Mouse (Mus musculus) embryonic facial prominence, embryonic 10.5 days (tissue): Measurements from ENCODE around the gene Lgr6. TPM values are rescaled to one million over a fixed set of nuclear protein-coding genes. Genes with fewer than 3 reads are reported as not detected.

Experiments
- DNase-seq: peaks from one replicate; pipeline ENCODE4 v3.0.0-alpha.2; 2017; ENCODE audit warnings: low spot score
- H3K27ac ChIP-seq: fragments of 300-500 bp; sonication (generic); replicated peaks from 2 replicates; pipeline ENCODE4 v1.5.1; 2016; ENCODE audit warnings: mild to moderate bottlenecking
- H3K27me3 ChIP-seq: fragments of 300-500 bp; sonication (generic); replicated peaks from 2 replicates; pipeline ENCODE4 v1.6.1; 2016; ENCODE audit warnings: low read depth, mild to moderate bottlenecking; ENCODE audit not compliant: poor library complexity, severe bottlenecking
- H3K36me3 ChIP-seq: fragments of 300-500 bp; sonication (generic); replicated peaks from 2 replicates; pipeline ENCODE4 v1.6.1; 2016; ENCODE audit warnings: mild to moderate bottlenecking, moderate library complexity
- H3K4me1 ChIP-seq: fragments of 300-500 bp; sonication (generic); 2 replicates; pipeline ENCODE4 v1.6.1; 2016
- H3K4me3 ChIP-seq: fragments of 300-500 bp; sonication (generic); 2 replicates; pipeline ENCODE4 v1.5.1; 2016; ENCODE audit warnings: mild to moderate bottlenecking, moderate library complexity
- H3K9me3 ChIP-seq: fragments of 300-500 bp; sonication (generic); 2 replicates; pipeline ENCODE4 v1.6.1; 2016; ENCODE audit warnings: mild to moderate bottlenecking
- WGBS: fragments of 180-500 bp; shearing (Covaris S2); methylation state at CpG from one replicate; pipeline ENCODE4 v1.1.7; 2016; 5-methylcytosine and 5-hydroxymethylcytosine counted together
- polyA plus RNA-seq: library from polyadenylated mRNA; unstranded; fragments of >200 nt; fragmentation: Nextera tagmentation; extraction: Ambion mirVana; gene quantifications from 2 replicates; pipeline ENCODE4 v1.2.1, GENCODE M21; 2016

The Lgr6 gene
- polyA plus RNA-seq, 1 experiment from 2014 or later: 1.1 TPM

DNA sequence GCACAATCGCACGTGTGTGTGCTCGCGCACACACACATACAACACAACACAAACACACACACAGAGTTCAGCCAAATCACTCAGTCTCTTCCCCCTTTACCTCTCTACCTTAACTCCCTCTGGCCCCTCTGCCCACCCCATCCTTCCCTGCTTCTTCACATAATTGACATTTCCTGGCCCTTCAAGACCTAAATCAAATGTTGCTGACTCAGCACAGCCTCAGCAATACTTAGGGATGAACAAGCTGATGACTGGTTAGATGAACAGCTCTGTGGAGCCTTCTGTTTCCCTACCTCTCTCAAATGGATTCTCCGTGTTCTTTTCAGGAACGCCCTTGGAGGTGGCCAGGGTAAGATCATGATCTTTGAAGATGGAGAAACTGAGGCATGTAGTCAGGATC lies 43.8 kb downstream of the Lgr6 start:
- H3K27me3 ChIP-seq: 0 out of 2 replicates have a peak, but pooled peaks cover 4% of the 10 kb centered on the region
- no peak overlapping the region for H3K4me3 ChIP-seq
- DNase-seq: no peak
- no peaks in the 10 kb centered on the region for H3K36me3 ChIP-seq
- no peak overlapping the region for H3K27ac ChIP-seq
- H3K9me3 ChIP-seq: no peaks in the 10 kb centered on the region
- WGBS: 89% methylated on average over 6 of the region's 6 CpGs
- H3K4me1 ChIP-seq: peaks cover 20% of the 10 kb centered on the region

DNA sequence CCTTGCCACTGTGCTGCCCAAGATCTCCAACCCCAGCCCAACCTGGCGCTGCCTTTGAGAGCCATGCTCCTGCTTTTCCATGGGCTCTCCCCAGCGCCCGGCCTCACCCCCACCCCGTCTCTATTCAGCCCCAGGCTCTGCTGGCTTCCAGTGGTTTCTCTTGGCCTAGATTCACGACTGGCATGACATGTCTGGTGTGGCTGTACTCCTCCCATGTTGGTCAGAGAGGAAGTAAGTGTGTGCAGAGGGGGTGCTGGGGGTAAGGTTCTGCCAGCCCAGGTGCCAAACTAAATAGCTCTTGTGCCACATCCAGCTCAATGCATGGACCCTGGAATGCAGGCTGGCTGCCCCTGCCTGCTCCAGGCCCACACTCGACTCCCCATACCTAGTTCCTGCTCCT lies 44.9 kb downstream of the Lgr6 start:
- Histone ChIP-seq H3K4me1 (peaks cover 20% of the 10 kb centered on the region), H3K27me3 (0 out of 2 replicates have a peak, but pooled peaks cover 4% of the 10 kb centered on the region), H3K36me3 (no peaks in the 10 kb centered on the region), H3K27ac (no peak overlapping the region), H3K9me3 (no peaks in the 10 kb centered on the region), H3K4me3 (no peak overlapping the region)
- DNase-seq: no peak
- WGBS: 81% methylated on average over 6 of the region's 6 CpGs

DNA sequence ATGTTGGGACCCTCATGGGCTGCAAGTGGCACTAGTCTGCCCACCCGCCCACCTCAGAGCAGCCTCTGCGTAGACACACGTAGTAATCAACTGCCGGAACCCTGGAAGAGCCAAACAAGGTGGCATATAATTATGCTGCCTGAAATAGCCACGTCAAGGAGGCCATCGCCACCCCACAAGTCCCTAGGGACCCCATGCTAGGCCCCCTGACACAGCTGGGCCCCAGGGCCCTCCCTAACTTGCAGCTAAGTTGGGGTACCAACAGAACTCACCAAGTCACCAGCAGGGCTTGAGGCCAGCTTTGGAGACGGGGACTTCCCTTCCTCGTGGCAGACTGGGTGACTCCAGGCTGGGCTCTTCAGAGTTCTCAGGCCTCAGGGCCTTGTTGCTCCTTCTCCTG lies 48.2 kb downstream of the Lgr6 start:
- peaks cover 26% of the 10 kb centered on the region for H3K4me1 ChIP-seq
- WGBS: 84% methylated on average over 8 of the region's 8 CpGs
- H3K27me3 ChIP-seq: 0 out of 2 replicates have a peak, but pooled peaks cover 4% of the 10 kb centered on the region
- no peaks in the 10 kb centered on the region for H3K36me3 ChIP-seq
- peak overlapping the region; percentile 49 for H3K27ac ChIP-seq
- H3K9me3 ChIP-seq: no peaks in the 10 kb centered on the region
- no peak for DNase-seq
- H3K4me3 ChIP-seq: no peak overlapping the region

DNA sequence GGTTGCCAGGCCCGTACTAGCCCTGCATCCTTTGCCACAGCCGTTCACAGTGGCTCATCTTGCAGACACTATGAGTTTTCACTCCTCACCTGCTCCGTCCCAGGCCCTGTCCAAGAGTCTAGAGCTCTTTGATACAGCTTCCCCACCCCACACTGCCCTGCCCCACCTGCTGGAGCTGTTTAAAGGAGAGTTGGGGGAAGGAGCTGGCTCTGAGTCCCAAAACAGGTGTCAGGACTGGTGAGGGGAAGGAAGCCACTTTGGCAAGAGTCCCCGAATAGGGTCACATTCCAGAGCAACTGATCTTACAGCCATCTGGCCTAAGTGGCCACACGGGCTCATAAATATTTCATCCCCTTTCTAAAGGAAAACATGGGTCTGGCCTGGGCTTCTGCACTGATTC lies 51.0 kb downstream of the Lgr6 start:
- H3K27ac ChIP-seq: no peak overlapping the region
- no peak for DNase-seq
- H3K4me1 ChIP-seq: peaks cover 33% of the 10 kb centered on the region
- no peak overlapping the region for H3K4me3 ChIP-seq
- no peaks in the 10 kb centered on the region for H3K36me3 ChIP-seq
- WGBS: 76% methylated on average over 5 of the region's 5 CpGs
- H3K9me3 ChIP-seq: no peaks in the 10 kb centered on the region
- H3K27me3 ChIP-seq: 0 out of 2 replicates have a peak, but pooled peaks cover 4% of the 10 kb centered on the region

DNA sequence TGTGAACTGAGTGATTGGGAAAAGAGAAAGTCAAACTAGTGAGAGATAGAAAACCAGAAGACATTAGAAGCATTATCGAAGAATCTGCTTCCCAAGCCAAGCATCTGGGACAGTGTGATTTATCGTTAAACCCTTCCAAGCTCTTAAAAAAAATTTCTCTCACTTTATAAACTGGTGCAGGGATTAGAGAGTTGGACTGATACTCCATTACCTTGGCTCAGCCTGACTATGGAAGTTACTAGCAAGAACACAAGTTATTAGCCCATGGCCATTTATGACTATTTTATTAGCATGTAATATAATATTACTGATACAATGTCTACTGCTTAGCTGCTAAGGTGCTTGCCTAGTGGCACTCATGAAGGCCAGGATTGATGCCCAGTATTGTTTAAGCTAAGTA lies 60.6 kb downstream of the Lgr6 start:
- 95% methylated on average over 2 of the region's 2 CpGs for WGBS
- no peaks in the 10 kb centered on the region for H3K9me3 ChIP-seq
- H3K4me1 ChIP-seq: no peaks in the 10 kb centered on the region

DNA sequence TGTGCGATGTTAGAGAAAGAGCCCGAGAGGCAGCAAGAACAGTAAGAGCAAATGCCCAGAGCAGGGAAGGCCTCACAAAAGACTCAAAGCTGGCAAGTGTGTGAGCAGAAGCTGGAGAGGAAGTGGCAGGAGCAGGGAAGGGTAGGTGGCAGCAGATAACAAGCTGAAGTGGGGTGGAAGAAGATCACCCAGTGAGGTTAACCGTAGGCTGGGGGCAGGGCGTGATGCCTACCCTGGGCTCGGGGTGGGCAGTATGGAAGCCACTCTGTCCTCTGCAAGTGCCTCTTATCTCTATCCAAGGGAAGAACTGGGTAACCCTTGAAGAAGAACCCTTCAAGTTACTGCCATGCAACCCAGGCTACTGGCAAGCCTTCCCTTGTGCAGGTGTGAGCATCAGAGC lies 68.8 kb downstream of the Lgr6 start:
- Histone ChIP-seq H3K36me3 (no peaks in the 10 kb centered on the region), H3K27me3 (peaks cover 10% of the 10 kb centered on the region; the same call in 1 of the 2 replicates), H3K27ac (no peak overlapping the region), H3K9me3 (no peaks in the 10 kb centered on the region), H3K4me1 (peaks cover 13% of the 10 kb centered on the region), H3K4me3 (no peak overlapping the region)
- 92% methylated on average over 5 of the region's 5 CpGs for WGBS
- no peak for DNase-seq

More for the DNA sequence above, 60.6 kb downstream of the Lgr6 start:
- Histone ChIP-seq H3K4me3 (no peak overlapping the region), H3K36me3 (no peaks in the 10 kb centered on the region), H3K27ac (no peak overlapping the region), H3K27me3 (peaks cover 5% of the 10 kb centered on the region; the same call in 1 of the 2 replicates)
- no peak for DNase-seq

DNA sequence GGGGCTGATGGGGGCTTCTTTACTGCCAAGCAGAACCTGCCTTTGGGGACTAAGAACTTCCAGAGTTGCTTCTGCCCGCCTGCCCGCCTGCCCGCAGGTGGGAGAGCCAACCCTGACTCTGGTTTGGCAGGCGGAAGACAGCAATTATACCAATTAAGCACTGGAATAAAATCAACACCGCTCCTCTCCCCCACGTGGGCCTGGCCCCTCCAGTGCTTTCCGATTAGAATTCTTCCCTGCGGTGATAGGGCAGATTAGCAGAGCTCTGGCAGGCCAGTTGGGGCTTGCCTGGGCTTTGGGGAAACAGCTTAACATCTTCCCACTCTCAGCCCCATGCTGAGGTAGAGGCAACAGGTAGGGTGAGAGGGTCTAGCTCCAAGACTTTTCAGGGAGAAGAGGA lies 72.4 kb downstream of the Lgr6 start:
- peak overlapping the region; percentile 10; the same call in 1 of the 2 replicates for H3K27ac ChIP-seq
- H3K9me3 ChIP-seq: 0 out of 2 replicates have a peak, but pooled peaks cover 2% of the 10 kb centered on the region
- WGBS: 29% methylated on average over 8 of the region's 8 CpGs
- H3K4me3 ChIP-seq: no peak overlapping the region
- no peaks in the 10 kb centered on the region for H3K36me3 ChIP-seq
- H3K27me3 ChIP-seq: no peaks in the 10 kb centered on the region
- DNase-seq: peak; percentile 49
- peaks cover 13% of the 10 kb centered on the region for H3K4me1 ChIP-seq

DNA sequence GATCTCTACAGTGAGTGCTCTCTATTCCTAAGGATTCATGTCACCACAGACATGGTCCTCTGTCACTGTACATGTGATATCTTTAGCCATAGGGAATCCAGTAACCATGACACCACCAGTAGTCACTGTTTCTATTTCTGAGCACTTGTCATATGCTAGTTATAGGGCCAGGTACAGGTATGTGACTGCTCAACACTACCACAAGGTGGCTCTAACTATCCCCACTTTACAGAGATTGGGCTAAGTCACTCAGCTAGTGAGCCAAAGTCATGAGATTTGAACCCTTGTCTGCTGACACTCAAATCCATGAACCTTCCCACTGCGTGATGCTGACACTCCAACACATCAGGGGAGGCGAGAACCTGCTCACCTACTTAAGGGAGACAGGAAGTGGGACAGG lies 75.0 kb downstream of the Lgr6 start:
- peaks cover 24% of the 10 kb centered on the region for H3K4me1 ChIP-seq
- H3K27ac ChIP-seq: no peak overlapping the region
- no peaks in the 10 kb centered on the region for H3K27me3 ChIP-seq
- 0 out of 2 replicates have a peak, but pooled peaks cover 4% of the 10 kb centered on the region for H3K9me3 ChIP-seq
- 82% methylated on average over 2 of the region's 2 CpGs for WGBS
- no peaks in the 10 kb centered on the region for H3K36me3 ChIP-seq
- H3K4me3 ChIP-seq: no peak overlapping the region
- DNase-seq: no peak

DNA sequence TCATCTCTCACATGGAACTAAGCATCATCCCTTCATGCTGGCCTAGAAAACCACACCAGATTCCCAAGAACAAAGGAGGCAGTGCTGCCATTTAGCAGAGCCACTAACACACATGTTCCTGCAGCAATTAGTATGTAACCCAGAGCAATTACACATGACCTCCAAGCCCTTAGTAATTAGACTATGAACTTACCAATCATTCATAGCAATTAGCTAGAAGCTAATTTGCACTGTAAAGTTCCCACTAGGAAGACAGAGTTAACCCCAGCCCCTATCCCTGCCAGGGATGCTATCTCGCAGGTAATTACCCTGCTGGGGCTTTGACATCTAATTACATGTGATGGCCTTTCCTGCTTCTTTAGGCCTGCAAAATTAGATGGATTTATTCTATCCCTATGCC lies 78.8 kb downstream of the Lgr6 start:
- 54% methylated on average over 1 of the region's 1 CpGs for WGBS
- no peak for DNase-seq
- H3K27me3 ChIP-seq: no peaks in the 10 kb centered on the region
- H3K36me3 ChIP-seq: no peaks in the 10 kb centered on the region
- no peak overlapping the region for H3K4me3 ChIP-seq
- H3K27ac ChIP-seq: no peak overlapping the region; the same call in 1 of the 2 replicates
- 0 out of 2 replicates have a peak, but pooled peaks cover 4% of the 10 kb centered on the region for H3K9me3 ChIP-seq
- H3K4me1 ChIP-seq: peaks cover 16% of the 10 kb centered on the region

DNA sequence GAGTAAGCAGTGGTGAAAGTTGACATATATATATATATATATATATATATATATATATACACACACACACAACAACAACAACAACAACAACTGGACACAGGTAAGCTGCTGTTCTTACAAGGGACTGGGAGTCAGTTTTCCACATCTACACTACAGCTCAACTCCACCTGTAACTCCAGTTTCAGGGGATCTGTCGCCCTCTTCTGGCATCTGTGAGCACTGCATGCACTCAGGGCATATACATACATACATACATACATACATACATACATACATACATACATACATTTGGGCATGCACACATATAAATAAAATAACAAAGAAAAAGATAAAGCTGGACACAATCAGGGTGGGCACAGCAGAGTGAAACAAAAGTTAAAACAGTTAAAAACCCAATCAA lies 81.5 kb downstream of the Lgr6 start:
- WGBS: 62% methylated on average over 1 of the region's 1 CpGs
- H3K9me3 ChIP-seq: 0 out of 2 replicates have a peak, but pooled peaks cover 4% of the 10 kb centered on the region
- H3K27ac ChIP-seq: no peak overlapping the region
- H3K36me3 ChIP-seq: no peaks in the 10 kb centered on the region
- no peak for DNase-seq
- peaks cover 14% of the 10 kb centered on the region for H3K27me3 ChIP-seq
- H3K4me3 ChIP-seq: no peak overlapping the region
- H3K4me1 ChIP-seq: peaks cover 43% of the 10 kb centered on the region

DNA sequence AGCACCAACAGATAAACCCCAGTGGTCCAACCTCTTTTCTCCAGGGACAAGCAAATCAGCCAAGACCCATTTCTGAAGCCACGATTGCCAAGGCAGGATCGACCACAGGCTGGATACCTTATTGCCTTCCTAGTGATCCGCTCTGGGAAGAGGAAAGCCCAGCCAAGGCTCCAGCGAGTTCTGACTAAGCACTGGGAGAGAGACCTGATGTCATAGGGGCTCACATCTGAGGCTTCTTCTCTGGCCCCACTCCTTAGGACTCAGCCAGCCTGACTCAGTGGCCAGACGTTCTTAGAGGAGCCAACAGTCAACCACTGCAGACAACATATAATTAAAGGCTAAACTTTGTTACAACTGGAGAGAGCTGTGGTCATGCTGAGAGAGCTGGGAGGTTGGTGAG lies 83.1 kb downstream of the Lgr6 start:
- peaks cover 49% of the 10 kb centered on the region for H3K4me1 ChIP-seq
- no peak for DNase-seq
- WGBS: 71% methylated on average over 5 of the region's 5 CpGs

DNA sequence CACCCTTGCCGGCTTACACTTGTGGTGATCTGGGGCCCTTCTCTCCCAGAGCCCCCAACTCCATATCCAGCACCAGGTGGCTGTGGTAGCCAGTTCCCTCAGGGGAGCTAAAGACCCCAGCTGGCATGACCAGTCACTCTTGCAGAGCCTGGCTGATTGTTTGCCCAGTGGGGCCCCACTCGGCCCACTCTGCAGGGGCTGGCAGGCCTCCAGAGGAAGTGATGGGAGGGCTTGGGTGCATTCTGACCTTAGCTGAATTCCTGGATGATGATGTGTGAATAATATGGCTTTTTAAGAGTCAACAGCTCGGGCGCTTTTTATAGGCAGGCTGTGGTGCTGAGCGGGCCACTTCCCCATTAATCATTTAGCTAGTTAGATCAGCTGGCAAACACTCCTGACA lies 84.1 kb downstream of the Lgr6 start:
- Histone ChIP-seq H3K4me1 (peaks cover 47% of the 10 kb centered on the region), H3K9me3 (no peaks in the 10 kb centered on the region), H3K27ac (no peak overlapping the region; the same call in 1 of the 2 replicates), H3K4me3 (no peak overlapping the region), H3K27me3 (peaks cover 26% of the 10 kb centered on the region), H3K36me3 (no peaks in the 10 kb centered on the region)
- WGBS: 69% methylated on average over 5 of the region's 5 CpGs
- no peak for DNase-seq

More for the DNA sequence above, 83.1 kb downstream of the Lgr6 start:
- H3K36me3 ChIP-seq: no peaks in the 10 kb centered on the region
- H3K27ac ChIP-seq: no peak overlapping the region
- no peak overlapping the region for H3K4me3 ChIP-seq
- peaks cover 26% of the 10 kb centered on the region for H3K27me3 ChIP-seq
- no peaks in the 10 kb centered on the region for H3K9me3 ChIP-seq

DNA sequence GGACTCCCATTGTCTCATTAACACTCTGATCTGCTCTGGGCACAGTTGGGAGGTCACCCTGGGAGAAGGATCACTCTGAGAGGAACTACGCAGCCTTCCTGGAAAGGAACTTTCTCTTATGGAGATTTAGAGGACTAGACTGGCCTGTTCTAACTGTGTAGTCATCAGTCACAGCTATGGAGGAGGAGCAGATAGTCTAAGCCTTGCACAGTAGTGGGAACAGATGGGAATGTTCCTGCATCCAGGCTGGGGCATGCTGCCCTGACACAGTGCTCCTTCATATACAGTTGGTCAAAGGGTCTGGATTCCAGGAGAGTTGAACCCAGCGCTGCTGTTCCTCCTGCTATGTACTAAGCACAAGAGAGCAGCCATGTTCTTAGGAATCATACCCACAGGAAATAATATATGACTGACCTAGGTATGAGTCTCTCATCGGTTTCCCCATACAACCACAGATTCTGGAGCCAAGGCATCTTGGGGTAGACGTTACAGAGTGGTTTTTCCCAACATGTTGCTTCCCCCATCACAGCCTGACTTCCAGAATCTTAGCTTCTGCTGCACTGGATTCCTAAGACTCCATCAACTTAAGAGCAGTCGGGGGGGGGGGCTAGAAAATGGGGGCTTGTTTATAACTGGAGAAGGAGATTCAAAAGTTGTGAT lies 84.7 kb downstream of the Lgr6 start:
- Histone ChIP-seq H3K36me3 (no peaks in the 10 kb centered on the region), H3K9me3 (no peaks in the 10 kb centered on the region), H3K4me3 (no peak overlapping the region), H3K27ac (no peak overlapping the region; the same call in 1 of the 2 replicates), H3K4me1 (peaks cover 48% of the 10 kb centered on the region), H3K27me3 (peaks cover 26% of the 10 kb centered on the region)
- DNase-seq: no peak
- WGBS: 88% methylated on average over 5 of the region's 5 CpGs
